Mouse (Mus musculus) splenic B cell, adult 2 months (primary cell): Measurements from ENCODE around the gene Trim62.

Experiments
- DNase-seq: peaks from one replicate; pipeline ENCODE4 v3.0.0-alpha.2; 2011; ENCODE audit warnings: low read depth, low spot score
- H3K27me3 ChIP-seq: 2 replicates; pipeline ENCODE4 v1.6.1; 2012; ENCODE audit warnings: mild to moderate bottlenecking, low read length, moderate library complexity, mixed read lengths; ENCODE audit not compliant: control insufficient read depth, poor library complexity, insufficient read depth, severe bottlenecking
- H3K36me3 ChIP-seq: 2 replicates; pipeline ENCODE4 v1.6.1; 2012; ENCODE audit warnings: mild to moderate bottlenecking, low read length, moderate library complexity, mixed read lengths; ENCODE audit not compliant: control insufficient read depth, poor library complexity, insufficient read depth, severe bottlenecking

Gene Trim62

DNA sequence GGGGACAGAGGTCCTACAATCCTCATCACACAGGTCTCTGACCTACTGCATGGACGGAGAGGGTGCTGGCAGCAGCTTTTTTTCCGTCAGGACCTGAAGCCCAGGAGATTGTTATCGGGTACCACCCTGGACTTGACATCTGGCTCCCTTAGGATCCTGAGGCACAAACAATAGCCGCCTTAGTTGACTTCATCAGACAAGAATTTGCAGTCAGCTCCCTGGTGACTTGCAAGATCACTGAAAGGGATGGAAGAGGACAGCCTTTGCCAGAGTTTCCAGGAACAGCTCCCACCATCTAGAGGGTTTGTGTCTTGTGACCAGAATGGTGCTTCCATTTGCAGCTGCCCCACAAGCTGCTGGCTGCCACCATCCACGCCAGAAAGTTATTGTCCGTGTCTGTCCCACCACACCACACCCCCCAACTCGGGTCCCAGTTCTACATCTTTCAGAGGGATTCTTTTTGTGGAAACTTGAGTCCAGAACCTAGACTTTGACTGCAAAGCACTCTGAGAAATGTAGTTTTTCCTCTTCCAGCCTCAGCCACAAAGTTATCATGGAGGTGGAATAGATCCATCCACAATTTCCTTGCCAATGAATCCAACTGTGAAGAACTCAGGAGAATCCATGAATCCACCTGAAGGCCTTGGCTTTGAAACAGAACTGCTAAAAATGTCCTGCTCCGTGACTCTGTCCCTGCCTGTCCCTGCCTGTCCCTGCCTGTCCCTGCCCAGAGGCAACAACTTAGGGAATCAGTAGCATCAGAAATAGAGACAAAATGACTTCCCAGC lies 27.1 kb downstream of the Trim62 start:
- DNase-seq: no peak
- no peaks in the 10 kb centered on the region for H3K36me3 ChIP-seq

DNA sequence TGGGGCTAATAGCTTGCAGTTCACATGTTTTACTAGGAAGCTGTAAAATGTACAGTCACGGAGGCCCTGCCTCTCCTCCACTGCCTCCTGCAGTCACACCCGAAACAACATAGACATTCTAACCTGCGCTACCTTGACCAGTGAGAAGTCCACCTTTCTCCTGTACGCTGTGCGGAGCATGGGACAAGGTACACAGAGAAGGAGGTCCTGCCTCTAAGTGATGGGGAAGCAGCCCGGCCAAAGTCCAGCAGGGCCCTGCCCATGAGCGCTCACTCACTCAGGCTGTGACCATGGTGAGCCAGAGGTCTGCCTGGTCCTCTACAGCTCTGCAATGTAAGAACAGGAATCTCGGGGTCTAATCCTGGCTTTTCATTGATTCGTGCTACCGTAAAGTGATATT lies 28.7 kb downstream of the Trim62 start:
- no peak for DNase-seq
- Histone ChIP-seq H3K36me3 (no peaks in the 10 kb centered on the region), H3K27me3 (no peaks in the 10 kb centered on the region)

More for the DNA sequence above, 27.1 kb downstream of the Trim62 start:
- no peaks in the 10 kb centered on the region for H3K27me3 ChIP-seq

DNA sequence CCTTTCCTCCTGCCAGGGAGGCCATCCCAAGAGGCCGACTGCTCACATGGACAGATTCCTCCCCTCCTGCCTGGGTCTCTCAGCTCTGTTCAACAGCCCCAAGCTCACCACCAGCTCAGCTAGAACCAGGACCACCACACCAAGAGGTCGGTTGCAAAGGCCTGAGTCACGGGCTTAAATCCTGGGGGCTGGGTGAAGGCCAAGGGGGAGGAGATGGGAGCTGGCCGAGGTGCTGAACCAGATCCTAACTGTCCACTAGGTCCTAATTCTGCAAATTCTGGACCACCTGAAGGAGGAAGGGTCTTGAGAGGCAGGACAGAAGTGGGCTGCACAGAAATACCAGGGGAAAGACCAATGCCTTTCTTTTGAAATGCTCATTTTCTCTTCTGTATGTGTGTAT lies 30.4 kb downstream of the Trim62 start:
- Histone ChIP-seq H3K36me3 (no peaks in the 10 kb centered on the region), H3K27me3 (no peaks in the 10 kb centered on the region)
- DNase-seq: no peak

DNA sequence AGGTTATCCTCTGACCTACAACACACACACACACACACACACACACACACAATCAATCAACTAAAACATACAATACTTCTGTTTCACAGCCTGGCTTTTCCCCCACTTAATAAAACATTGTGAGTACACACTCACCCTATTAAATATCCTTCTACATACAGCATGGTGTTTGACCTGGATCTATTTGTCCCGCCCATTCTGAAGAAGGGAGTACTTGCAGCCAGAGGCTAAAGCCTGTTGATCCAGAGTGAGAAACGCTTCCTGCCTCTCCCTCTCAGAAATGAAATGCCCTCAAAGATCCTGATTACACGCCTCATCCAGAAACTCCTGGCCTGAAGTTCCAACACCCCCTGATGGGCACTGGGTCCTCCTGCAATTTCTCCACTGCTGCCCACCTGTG lies 33.7 kb downstream of the Trim62 start:
- Histone ChIP-seq H3K27me3 (no peaks in the 10 kb centered on the region), H3K36me3 (no peaks in the 10 kb centered on the region)
- no peak for DNase-seq

DNA sequence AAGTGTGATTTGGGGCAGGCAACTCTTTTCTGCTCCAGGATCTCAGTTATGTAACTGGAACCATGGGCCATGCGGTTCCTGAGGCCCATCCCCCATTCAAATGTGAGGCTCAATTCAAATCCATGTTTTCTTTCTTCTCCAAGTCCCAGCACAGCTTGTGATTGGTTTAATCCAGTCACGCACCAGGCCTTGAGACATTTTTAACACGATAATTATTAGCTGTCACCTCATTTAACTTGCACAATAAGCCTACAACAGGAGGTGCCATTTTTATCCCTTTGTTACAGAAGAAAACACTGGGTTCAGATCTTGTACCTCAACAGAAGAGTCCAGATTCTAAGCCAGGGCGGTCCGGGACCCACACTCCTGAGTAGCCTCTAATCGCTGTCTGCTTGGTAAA lies 34.4 kb downstream of the Trim62 start:
- no peak for DNase-seq
- Histone ChIP-seq H3K36me3 (no peaks in the 10 kb centered on the region), H3K27me3 (no peaks in the 10 kb centered on the region)

DNA sequence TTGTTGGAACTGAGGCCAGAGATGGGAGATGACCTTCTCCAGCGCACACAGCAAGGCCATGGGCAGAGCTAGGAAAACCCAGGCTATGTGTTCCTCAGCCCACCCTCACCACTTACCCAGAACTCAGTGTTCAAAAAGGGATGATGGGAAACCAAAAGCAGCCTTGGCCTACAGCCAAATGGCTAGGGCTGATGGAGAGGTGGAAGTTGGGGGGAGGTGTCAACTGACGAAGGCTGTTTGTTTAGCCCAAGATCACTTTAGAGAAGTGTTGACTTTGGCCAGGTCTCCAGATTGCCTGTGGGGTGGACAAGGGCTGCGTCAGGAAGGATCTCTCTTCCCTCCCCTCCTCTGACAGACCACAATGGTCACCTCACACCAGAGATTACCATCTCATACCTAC lies 34.8 kb downstream of the Trim62 start:
- Histone ChIP-seq H3K27me3 (no peaks in the 10 kb centered on the region), H3K36me3 (no peaks in the 10 kb centered on the region)
- DNase-seq: no peak

DNA sequence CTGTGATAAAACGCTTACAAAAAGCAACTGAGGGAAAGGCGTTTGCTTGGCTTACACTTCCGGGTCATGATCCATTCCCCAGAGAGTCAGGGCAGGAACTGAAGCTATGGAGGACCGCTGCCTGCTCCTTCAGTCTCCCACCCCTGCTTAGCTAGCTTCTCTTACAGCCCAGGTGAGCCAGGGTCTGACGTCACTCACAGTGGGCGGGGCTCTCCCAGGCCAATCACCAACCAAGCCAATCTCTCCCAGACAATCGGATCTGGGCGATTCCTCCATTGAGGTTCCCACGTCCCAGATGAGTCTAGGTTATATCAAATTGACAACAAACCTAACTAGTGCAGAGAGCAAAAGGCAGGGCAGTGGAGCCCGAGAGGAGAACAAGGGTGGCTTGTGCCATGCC lies 35.7 kb downstream of the Trim62 start:
- no peaks in the 10 kb centered on the region for H3K27me3 ChIP-seq
- H3K36me3 ChIP-seq: no peaks in the 10 kb centered on the region

DNA sequence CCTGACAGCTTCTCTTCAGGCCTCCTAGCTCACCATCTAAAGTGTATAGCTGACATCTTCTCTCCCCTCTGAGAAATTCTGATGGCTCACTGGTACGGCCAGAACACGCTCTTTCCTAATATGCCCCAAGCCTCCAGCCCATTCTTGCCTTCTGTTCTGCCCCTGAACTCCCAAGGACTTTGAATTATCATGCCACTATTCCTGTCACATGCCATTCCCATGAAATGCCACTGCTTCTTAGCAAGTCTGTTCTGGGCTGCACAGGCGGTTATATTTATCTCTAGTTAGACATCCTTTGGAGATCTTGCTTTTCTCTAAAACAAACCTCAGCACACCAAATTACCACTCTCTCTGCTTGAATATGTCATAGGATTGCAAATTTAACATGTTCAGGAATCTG lies 40.2 kb downstream of the Trim62 start:
- no peak for DNase-seq
- H3K27me3 ChIP-seq: no peaks in the 10 kb centered on the region
- no peaks in the 10 kb centered on the region for H3K36me3 ChIP-seq

More for the DNA sequence above, 35.7 kb downstream of the Trim62 start:
- DNase-seq: no peak

DNA sequence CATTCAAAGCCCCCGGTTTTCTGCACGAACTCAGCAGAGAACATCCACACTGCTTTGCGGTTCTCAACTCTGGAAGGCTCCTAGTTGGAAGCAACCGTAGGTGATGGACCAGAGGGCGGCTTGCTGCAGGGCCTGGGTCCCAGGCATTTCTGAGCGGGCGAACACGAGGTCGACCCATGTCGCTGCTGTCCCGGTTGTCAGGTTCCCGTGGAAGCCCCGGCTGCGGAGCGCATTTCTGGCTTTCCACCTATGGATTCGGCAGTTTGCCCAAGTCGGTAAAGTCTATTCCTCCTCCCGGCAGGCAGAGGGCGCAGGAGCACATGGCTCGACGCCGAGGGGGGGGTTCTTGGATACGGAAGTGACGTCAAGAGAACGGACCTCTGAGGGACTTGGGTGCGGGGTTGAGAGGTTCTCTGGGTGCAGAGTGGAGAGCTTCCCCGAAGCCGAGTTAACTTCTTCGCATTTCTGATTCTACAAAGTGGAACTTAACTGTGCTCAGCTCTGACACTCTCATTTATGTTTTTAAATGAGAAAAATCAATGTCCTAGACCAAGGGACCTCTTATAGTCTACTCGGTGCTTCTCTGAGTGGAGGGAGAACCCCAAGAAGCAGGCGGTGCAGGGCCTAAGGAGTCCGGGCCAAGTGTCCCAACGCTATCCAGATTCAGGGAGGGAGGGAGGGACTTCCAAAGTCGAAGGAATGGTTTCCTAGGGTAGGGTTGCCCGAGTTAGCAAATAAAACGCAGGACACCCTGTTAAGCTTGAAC lies 41.6 kb downstream of the Trim62 start:
- Histone ChIP-seq H3K27me3 (no peaks in the 10 kb centered on the region), H3K36me3 (no peaks in the 10 kb centered on the region)
- DNase-seq: peak; percentile 86

DNA sequence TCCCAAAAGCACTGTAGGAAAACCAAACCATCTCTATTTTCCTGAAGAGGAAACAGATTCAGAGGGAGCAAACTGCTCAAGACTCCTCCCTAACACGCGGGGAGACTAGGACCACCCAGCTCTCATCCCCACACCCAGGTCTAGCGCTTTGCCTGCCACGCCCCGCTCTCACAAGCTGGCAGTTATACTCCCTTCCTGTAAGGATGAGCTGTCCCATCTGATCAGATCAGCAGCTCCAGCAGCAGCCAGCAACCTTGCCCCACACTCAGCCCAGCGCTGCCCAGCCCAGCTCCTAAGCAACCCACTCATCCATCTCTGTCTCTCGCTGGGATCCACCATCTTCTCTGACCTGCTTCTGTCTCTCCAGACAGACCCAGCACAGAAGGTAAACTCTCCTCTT lies 49.4 kb downstream of the Trim62 start:
- no peak for DNase-seq
- Histone ChIP-seq H3K36me3 (no peaks in the 10 kb centered on the region), H3K27me3 (no peaks in the 10 kb centered on the region)

DNA sequence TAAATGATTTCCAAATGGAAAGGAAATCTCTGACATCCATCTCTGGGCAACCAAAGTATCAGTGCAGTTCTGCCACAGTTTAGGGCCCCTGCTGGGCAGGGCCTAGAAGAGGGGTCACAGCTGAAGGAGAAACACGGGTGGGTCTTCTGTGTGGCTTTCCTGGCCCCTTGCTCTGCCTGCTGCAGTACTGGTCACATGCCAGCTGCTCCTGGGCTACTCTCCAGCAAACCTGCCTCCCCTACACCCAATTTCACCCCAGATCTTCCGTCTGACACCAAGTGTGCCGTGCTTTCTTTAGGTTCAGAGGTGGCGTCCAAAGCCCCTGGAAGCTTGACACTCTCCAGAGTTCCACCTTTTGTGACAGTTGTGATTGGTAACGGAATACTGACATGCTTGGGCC lies 52.2 kb downstream of the Trim62 start:
- no peaks in the 10 kb centered on the region for H3K36me3 ChIP-seq
- no peak for DNase-seq
- no peaks in the 10 kb centered on the region for H3K27me3 ChIP-seq

DNA sequence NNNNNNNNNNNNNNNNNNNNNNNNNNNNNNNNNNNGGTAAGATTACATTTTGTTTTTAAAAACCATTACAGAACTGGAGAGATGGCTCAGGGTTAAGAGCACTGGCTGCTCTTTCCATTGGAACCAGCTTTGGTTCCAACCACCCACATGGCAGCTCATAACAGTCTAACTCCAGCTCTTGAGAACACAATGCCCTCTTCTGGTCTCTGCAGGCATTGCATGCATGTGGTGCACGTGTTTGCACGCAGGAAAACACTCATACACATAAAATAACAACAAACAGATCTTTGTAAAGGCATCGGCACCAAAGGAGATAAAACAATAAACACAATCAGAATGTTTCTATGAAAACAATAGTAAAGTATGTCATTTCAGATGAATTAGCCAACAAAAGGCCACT lies 59.0 kb downstream of the Trim62 start:
- no peaks in the 10 kb centered on the region for H3K36me3 ChIP-seq
- peak; percentile 29 for DNase-seq
- H3K27me3 ChIP-seq: no peaks in the 10 kb centered on the region

DNA sequence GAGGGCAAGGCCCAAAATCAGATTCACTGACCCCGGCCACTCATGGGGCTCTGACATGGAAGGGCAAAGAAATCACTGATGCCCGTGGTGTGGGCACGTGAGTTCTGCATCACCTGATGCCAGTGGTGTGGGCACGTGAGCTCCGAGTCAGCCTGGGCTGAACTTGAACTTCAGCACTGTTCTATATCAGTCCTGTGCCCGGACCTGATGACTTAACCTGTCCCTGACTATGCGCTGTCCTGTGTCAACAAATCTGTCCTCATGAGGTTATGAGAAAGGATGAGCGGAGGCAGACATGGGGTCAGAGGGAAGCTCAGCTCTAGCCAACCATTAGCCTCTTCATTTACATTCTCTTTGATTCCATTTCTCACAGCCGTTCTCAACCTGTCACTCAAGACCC lies 63.4 kb downstream of the Trim62 start:
- no peaks in the 10 kb centered on the region for H3K27me3 ChIP-seq
- DNase-seq: no peak
- H3K36me3 ChIP-seq: no peaks in the 10 kb centered on the region

DNA sequence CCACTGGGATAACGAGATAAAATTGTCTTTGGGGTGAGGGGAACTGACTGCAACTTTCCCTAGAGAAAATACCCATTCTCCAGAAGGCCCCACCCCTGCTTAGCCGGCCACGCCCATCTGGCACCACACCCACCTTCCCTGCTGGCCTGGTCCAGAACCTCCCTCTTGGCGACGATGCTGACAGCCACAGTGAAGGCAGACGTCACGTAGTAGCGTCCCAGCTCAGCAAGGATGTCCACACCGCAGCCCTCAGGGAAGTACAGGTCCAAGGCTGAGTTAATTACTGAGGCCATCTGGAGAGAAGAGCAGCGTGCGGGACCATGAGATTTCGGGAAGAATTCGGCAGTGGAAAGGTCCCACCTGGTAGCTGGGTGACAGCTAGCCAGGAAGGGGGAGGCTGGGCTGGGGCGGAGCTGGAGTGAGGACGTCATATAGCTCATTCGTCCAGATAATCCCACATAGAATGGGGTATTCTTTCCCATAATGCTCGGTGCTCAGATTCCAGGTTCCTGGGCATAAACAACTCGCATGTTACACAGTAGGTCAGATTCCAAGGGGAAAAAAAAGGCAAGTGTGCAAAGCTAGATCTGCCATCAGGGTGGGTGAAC lies 64.0 kb downstream of the Trim62 start:
- Histone ChIP-seq H3K36me3 (no peaks in the 10 kb centered on the region), H3K27me3 (no peaks in the 10 kb centered on the region)
- DNase-seq: no peak

DNA sequence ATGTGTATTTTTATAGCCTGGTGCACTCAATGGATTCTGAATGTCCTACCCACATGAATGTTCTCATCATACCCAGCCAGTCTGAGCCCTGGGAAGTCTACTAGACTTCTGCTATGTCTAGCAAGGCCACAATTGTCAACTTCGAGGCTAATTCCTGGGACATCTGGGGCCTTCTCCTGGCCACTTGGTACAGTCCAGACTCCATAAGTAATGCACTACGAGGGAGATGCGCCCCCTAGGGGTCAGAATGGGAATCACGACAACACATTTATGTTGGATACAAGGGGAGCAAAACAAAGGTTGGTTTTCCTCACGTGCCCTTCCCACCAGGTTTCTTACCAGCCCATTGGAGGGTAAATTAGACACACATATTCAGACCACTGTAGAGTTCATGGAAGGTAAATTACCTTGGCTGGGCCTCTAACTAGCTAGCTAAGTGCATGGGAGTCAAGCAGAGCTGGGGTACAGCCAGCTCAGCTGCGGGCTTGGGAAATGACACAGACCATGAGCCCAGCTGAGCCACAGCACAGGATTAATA lies 64.8 kb downstream of the Trim62 start:
- H3K36me3 ChIP-seq: no peaks in the 10 kb centered on the region
- no peaks in the 10 kb centered on the region for H3K27me3 ChIP-seq
- DNase-seq: peak; percentile 63
